Mouse (Mus musculus) liver, embryonic 11.5 days (tissue): ENCODE results near the gene Gjc1. TPM values are rescaled to one million over a fixed set of nuclear protein-coding genes. Genes with fewer than 3 reads are reported as not detected.

Source experiments
- ATAC-seq: fragments of 200-750 bp; cut with Nextera tagmentation; replicated peaks from 2 replicates; pipeline ENCODE4 v1.8.0; 2017; ENCODE audit warnings: moderate number of reproducible peaks, mild to moderate bottlenecking, moderate TSS enrichment, moderate library complexity; ENCODE audit not compliant: low FRiP score
- DNase-seq: peaks from one replicate; pipeline ENCODE4 v3.0.0-alpha.2; 2017; ENCODE audit warnings: low spot score
- H3K27ac ChIP-seq: fragments of 300-500 bp; sonication (generic); 2 replicates; pipeline ENCODE4 v1.5.1; 2014; ENCODE audit warnings: mild to moderate bottlenecking, low read depth, low read length, control low read depth
- H3K27me3 ChIP-seq: fragments of 300-500 bp; sonication (generic); replicated peaks from 2 replicates; pipeline ENCODE4 v1.6.1; 2014; ENCODE audit warnings: low read length, mixed read lengths; ENCODE audit not compliant: control insufficient read depth, insufficient read depth
- H3K36me3 ChIP-seq: fragments of 300-500 bp; sonication (generic); 2 replicates; pipeline ENCODE4 v1.6.1; 2014; ENCODE audit warnings: mild to moderate bottlenecking, low read length, moderate library complexity, mixed read lengths; ENCODE audit not compliant: control insufficient read depth, insufficient read depth
- H3K4me1 ChIP-seq: fragments of 300-500 bp; sonication (generic); replicated peaks from 2 replicates; pipeline ENCODE4 v1.6.1; 2014; ENCODE audit warnings: low read length, mixed read lengths; ENCODE audit not compliant: control insufficient read depth, insufficient read depth
- H3K4me2 ChIP-seq: fragments of 300-500 bp; sonication (generic); 2 replicates; pipeline ENCODE4 v1.6.1; 2014; ENCODE audit warnings: mild to moderate bottlenecking, control low read depth, moderate library complexity
- H3K4me3 ChIP-seq: fragments of 300-500 bp; sonication (generic); 2 replicates; pipeline ENCODE4 v1.5.1; 2014; ENCODE audit warnings: low read depth, low read length, control low read depth
- H3K9ac ChIP-seq: fragments of 300-500 bp; sonication (generic); 2 replicates; pipeline ENCODE4 v1.6.1; 2014; ENCODE audit warnings: low read depth, low read length, control low read depth
- H3K9me3 ChIP-seq: fragments of 300-500 bp; sonication (generic); 2 replicates; pipeline ENCODE4 v1.6.1; 2016; ENCODE audit warnings: low read length, inconsistent platforms, mixed read lengths; ENCODE audit not compliant: control insufficient read depth
- WGBS: fragments of 180-500 bp; shearing (Covaris S2); extraction: QIAGEN DNeasy Blood & Tissue Kit; methylation state at CpG from one replicate; pipeline ENCODE4 v1.1.7; 2014; 5-methylcytosine and 5-hydroxymethylcytosine counted together
- polyA plus RNA-seq: library from polyadenylated mRNA; unstranded; fragments of >200 nt; fragmentation: Nextera tagmentation; extraction: Ambion mirVana; gene quantifications from 2 replicates; pipeline ENCODE4 v1.2.1, GENCODE M21; 2014

The Gjc1 gene
- polyA plus RNA-seq, 1 experiment from 2014 or later = 20.8 TPM

- WGBS = 58% methylated on average over 8 of the region's 8 CpGs
- no peak for DNase-seq
- Histone ChIP-seq H3K9ac (no peak overlapping the region), H3K4me3 (no peak overlapping the region), H3K36me3 (0 out of 2 replicates have a peak, but pooled peaks cover 2% of the 10 kb centered on the region), H3K9me3 (no peaks in the 10 kb centered on the region), H3K4me2 (no peak overlapping the region), H3K27ac (no peak overlapping the region), H3K4me1 (no peaks in the 10 kb centered on the region), H3K27me3 (no peaks in the 10 kb centered on the region)
- ATAC-seq = no peak
These were observed 25.3 kb downstream of the Gjc1 start for GRCm38 (mm10) chr11:102794157-102794556.

- no peak for ATAC-seq
- H3K27ac ChIP-seq = no peak overlapping the region
- H3K9me3 ChIP-seq = no peaks in the 10 kb centered on the region
- H3K27me3 ChIP-seq = no peaks in the 10 kb centered on the region
- 55% methylated on average over 14 of the region's 14 CpGs for WGBS
- H3K9ac ChIP-seq = no peak overlapping the region
- no peak overlapping the region for H3K4me3 ChIP-seq
- H3K4me1 ChIP-seq = no peaks in the 10 kb centered on the region
- no peak for DNase-seq
- no peak overlapping the region for H3K4me2 ChIP-seq
- H3K36me3 ChIP-seq = 0 out of 2 replicates have a peak, but pooled peaks cover 2% of the 10 kb centered on the region
These were observed 27.6 kb downstream of the Gjc1 start for GRCm38 (mm10) chr11:102791682-102792445.

- ATAC-seq = no peak
- no peak overlapping the region for H3K9ac ChIP-seq
These were observed 31.8 kb downstream of the Gjc1 start for GRCm38 (mm10) chr11:102787688-102788177.

DNA sequence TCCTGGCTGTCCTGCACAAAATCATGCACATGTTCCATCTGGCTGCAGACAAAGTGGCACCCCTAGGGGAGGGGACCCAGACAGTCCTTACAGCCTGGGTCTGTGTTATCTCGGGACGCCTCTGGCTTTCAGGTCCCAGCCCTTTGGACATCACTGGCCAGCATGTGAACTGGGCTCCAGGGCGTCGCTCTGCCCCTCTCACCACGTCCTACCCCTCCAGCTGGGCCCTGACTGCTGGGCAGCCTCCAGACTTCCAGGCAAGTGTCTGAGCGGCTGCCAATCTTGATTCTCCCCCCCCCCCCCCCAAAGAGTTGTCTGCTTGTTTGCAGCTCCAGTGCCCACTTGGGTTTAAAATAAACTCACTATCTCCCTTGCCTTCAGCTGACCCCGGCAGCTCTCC lies 36.1 kb downstream of the Gjc1 start:
- no peak overlapping the region for H3K4me3 ChIP-seq
- H3K27me3 ChIP-seq = no peaks in the 10 kb centered on the region
- H3K36me3 ChIP-seq = no peaks in the 10 kb centered on the region
- H3K9me3 ChIP-seq = no peaks in the 10 kb centered on the region
- no peak overlapping the region for H3K4me2 ChIP-seq
- 0 out of 2 replicates have a peak, but pooled peaks cover 4% of the 10 kb centered on the region for H3K4me1 ChIP-seq
- H3K9ac ChIP-seq = no peak overlapping the region
- DNase-seq = no peak
- WGBS = 54% methylated on average over 7 of the region's 7 CpGs
- H3K27ac ChIP-seq = no peak overlapping the region
- ATAC-seq = no peak

More at GRCm38 (mm10) chr11:102787688-102788177, 31.8 kb downstream of the Gjc1 start:
- Histone ChIP-seq H3K4me3 (no peak overlapping the region), H3K4me1 (no peaks in the 10 kb centered on the region), H3K27me3 (no peaks in the 10 kb centered on the region), H3K27ac (no peak overlapping the region), H3K36me3 (no peaks in the 10 kb centered on the region), H3K9me3 (no peaks in the 10 kb centered on the region), H3K4me2 (no peak overlapping the region)
- DNase-seq = no peak
- WGBS = 79% methylated on average over 5 of the region's 5 CpGs

- 0 out of 2 replicates have a peak, but pooled peaks cover 4% of the 10 kb centered on the region for H3K4me1 ChIP-seq
- ATAC-seq (no peak), DNase-seq (no peak)
- no peak overlapping the region for H3K9ac ChIP-seq
- peaks cover 4% of the 10 kb centered on the region; the same call in 1 of the 2 replicates for H3K27me3 ChIP-seq
- H3K4me2 ChIP-seq = no peak overlapping the region
- no peaks in the 10 kb centered on the region for H3K36me3 ChIP-seq
- H3K9me3 ChIP-seq = no peaks in the 10 kb centered on the region
- H3K4me3 ChIP-seq = no peak overlapping the region
- 76% methylated on average over 4 of the region's 4 CpGs for WGBS
- H3K27ac ChIP-seq = no peak overlapping the region
These were observed 38.0 kb downstream of the Gjc1 start for GRCm38 (mm10) chr11:102781523-102781922.

DNA sequence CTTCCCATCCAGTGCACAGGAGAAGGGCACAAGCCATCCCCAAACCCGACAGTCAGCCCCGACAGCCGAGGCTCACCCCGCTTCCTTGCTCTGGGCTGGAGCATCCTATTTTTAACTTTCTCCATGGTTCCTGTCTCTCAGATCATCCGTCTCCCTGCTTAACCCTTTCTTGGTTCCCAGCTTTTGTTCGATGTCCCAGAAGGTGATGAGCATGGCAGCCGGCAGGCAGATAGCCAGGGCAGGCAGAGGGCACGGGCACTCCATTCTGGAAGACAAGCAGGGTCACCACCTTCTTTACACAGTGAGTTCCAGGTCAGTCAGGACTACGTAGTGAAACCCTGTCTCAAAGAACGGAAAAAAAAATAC lies 38.5 kb downstream of the Gjc1 start:
- Histone ChIP-seq H3K4me1 (0 out of 2 replicates have a peak, but pooled peaks cover 4% of the 10 kb centered on the region), H3K9ac (no peak overlapping the region)

GRCm38 (mm10) chr11:102780271-102780985 lies 39.1 kb downstream of the Gjc1 start:
- ATAC-seq (no peak), DNase-seq (no peak)
- Histone ChIP-seq H3K27me3 (peaks cover 4% of the 10 kb centered on the region; the same call in 1 of the 2 replicates), H3K4me1 (0 out of 2 replicates have a peak, but pooled peaks cover 4% of the 10 kb centered on the region), H3K9ac (no peak overlapping the region), H3K4me3 (no peak overlapping the region), H3K9me3 (no peaks in the 10 kb centered on the region), H3K27ac (no peak overlapping the region), H3K36me3 (no peaks in the 10 kb centered on the region), H3K4me2 (no peak overlapping the region)
- 31% methylated on average over 11 of the region's 11 CpGs for WGBS

More for the DNA sequence above, 38.5 kb downstream of the Gjc1 start:
- H3K27ac ChIP-seq = no peak overlapping the region
- DNase-seq (no peak), ATAC-seq (no peak)
- 62% methylated on average over 10 of the region's 10 CpGs for WGBS
- peaks cover 4% of the 10 kb centered on the region; the same call in 1 of the 2 replicates for H3K27me3 ChIP-seq
- no peaks in the 10 kb centered on the region for H3K36me3 ChIP-seq
- H3K9me3 ChIP-seq = no peaks in the 10 kb centered on the region
- no peak overlapping the region for H3K4me2 ChIP-seq
- no peak overlapping the region for H3K4me3 ChIP-seq

- no peak for ATAC-seq
- WGBS = 59% methylated on average over 7 of the region's 7 CpGs
These were observed 39.7 kb downstream of the Gjc1 start for GRCm38 (mm10) chr11:102779824-102780223.

More at GRCm38 (mm10) chr11:102779824-102780223, 39.7 kb downstream of the Gjc1 start:
- Histone ChIP-seq H3K9me3 (no peaks in the 10 kb centered on the region), H3K36me3 (no peaks in the 10 kb centered on the region), H3K4me3 (no peak overlapping the region), H3K9ac (no peak overlapping the region), H3K27ac (no peak overlapping the region), H3K4me2 (no peak overlapping the region), H3K4me1 (peaks cover 5% of the 10 kb centered on the region), H3K27me3 (peaks cover 7% of the 10 kb centered on the region)
- no peak for DNase-seq
